Comparison of ENCODE assay signal across 7 mouse cellular contexts in the genomic region with DNA sequence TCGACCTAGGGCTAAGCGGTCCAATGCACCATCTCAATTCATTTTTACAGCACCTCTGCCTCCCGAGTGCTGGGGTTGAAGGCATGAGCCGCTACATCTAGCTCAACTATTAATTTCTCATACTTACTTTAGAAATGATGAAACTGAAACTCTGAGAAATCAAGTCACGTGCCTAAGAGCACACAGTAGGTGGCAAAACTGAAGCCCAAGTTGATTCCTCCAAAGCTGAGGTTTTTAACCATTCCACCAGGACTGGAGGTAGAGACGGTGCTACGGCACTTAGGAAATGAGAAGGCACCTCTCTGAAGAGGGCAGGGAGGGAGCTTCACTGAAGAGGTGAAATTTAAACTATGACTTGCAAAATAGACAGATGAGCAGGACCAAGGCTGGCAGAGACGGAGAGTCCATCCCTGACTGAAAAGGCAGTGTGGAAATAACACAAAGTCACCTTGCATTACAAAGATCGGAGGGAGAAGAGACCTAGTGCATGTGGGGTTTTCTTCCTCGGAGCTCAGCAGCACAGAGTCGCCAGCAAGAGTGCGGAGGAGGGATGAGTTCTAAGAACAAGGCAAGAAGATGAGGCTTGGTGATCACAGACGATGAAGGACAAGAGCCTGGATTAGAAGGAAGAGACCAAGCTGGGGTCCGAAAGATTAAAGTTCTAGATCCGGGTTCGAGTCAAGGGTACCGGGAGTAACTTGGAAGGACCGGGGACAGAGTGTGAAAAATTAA. TPM values are rescaled to one million over a fixed set of nuclear protein-coding genes. Genes with fewer than 3 reads are reported as not detected.
DNase-seq lines count a peak whose midpoint lies in the region; ATAC-seq lines count a peak whose summit lies in the region.

No protein-coding gene starts in this region.

- peak overlapping the region; percentile 79 for H3K4me3 ChIP-seq in neural tube, embryonic 11.5 days (ENCODE audit: low read depth, low read length)
- H3K4me3 ChIP-seq in embryonic facial prominence, embryonic 10.5 days = peak overlapping the region; percentile 80
- H3K4me3 ChIP-seq in hindbrain, embryonic 10.5 days = peak overlapping the region; percentile 83

- 48% methylated on average over 18 of the region's 18 CpGs for WGBS in neural tube, embryonic 11.5 days
- WGBS in embryonic facial prominence, embryonic 10.5 days = 49% methylated on average over 18 of the region's 18 CpGs
- 49% methylated on average over 18 of the region's 18 CpGs for WGBS in hindbrain, embryonic 10.5 days

- peaks cover 5% of the 10 kb centered on the region; the same call in 1 of the 2 replicates for H3K4me1 ChIP-seq in neural tube, embryonic 11.5 days (ENCODE audit: control insufficient read depth, insufficient read depth, low read length)
- peaks cover 12% of the 10 kb centered on the region for H3K4me1 ChIP-seq in embryonic facial prominence, embryonic 10.5 days
- H3K4me1 ChIP-seq in hindbrain, embryonic 10.5 days (replicated peaks) = peaks cover 28% of the 10 kb centered on the region

- H3K4me2 ChIP-seq in neural tube, embryonic 11.5 days (ENCODE audit: low read depth) = peak overlapping the region; percentile 65

- peak overlapping the region; percentile 75 for H3K9ac ChIP-seq in neural tube, embryonic 11.5 days (ENCODE audit: low read length)

- no peak for DNase-seq in neural tube, embryonic 11.5 days (ENCODE audit: low spot score)
- no peak for DNase-seq in neural tube, embryonic 10.5 days (ENCODE audit: extremely low spot score, low spot score)
- no peak for DNase-seq in embryonic facial prominence, embryonic 10.5 days (ENCODE audit: low spot score)
- no peak for DNase-seq in hindbrain, embryonic 10.5 days (ENCODE audit: low spot score)
- no peak for DNase-seq in spleen, postnatal 14 days (ENCODE audit: low spot score in 2 of 2)
- DNase-seq in ovary, postnatal 14 days (ENCODE audit: low spot score) = no peak

- H3K36me3 ChIP-seq in neural tube, embryonic 11.5 days (ENCODE audit: control insufficient read depth, insufficient read depth, low read length) = 0 out of 2 replicates have a peak, but pooled peaks cover 8% of the 10 kb centered on the region
- H3K36me3 ChIP-seq in embryonic facial prominence, embryonic 10.5 days (replicated peaks) = peaks cover 42% of the 10 kb centered on the region
- H3K36me3 ChIP-seq in hindbrain, embryonic 10.5 days = peaks cover 40% of the 10 kb centered on the region

- H3K27me3 ChIP-seq in neural tube, embryonic 11.5 days (ENCODE audit: control insufficient read depth, insufficient read depth, low read length) = no peaks in the 10 kb centered on the region
- no peaks in the 10 kb centered on the region for H3K27me3 ChIP-seq in embryonic facial prominence, embryonic 10.5 days (replicated peaks; ENCODE audit: low read depth, poor library complexity, severe bottlenecking)
- no peaks in the 10 kb centered on the region for H3K27me3 ChIP-seq in hindbrain, embryonic 10.5 days (ENCODE audit: insufficient read depth, poor library complexity, severe bottlenecking)

- no peak for ATAC-seq in neural tube, embryonic 11.5 days (ENCODE audit: insufficient read depth, low FRiP score, low TSS enrichment)
- ATAC-seq in megakaryocyte, adult 5-6 weeks (ENCODE audit: poor library complexity, severe bottlenecking) = 0 out of 2 replicates have a peak, but pooled peaks have one; percentile 5

- H3K9me3 ChIP-seq in neural tube, embryonic 11.5 days (ENCODE audit: control insufficient read depth, low read length) = no peaks in the 10 kb centered on the region
- no peaks in the 10 kb centered on the region for H3K9me3 ChIP-seq in embryonic facial prominence, embryonic 10.5 days
- no peaks in the 10 kb centered on the region for H3K9me3 ChIP-seq in hindbrain, embryonic 10.5 days

- H3K27ac ChIP-seq in neural tube, embryonic 11.5 days (ENCODE audit: low read depth, low read length) = no peak overlapping the region
- peak overlapping the region; percentile 89 for H3K27ac ChIP-seq in embryonic facial prominence, embryonic 10.5 days (replicated peaks)
- peak overlapping the region; percentile 93 for H3K27ac ChIP-seq in hindbrain, embryonic 10.5 days

RNA-seq across cellular contexts. Expression of gene Zfp691, which starts 0.9 kb away (rescaled TPM):
- 9.7 and 11.4 TPM in 2 replicates for polyA plus RNA-seq in neural tube, embryonic 11.5 days (2014; fragmentation: Nextera tagmentation; extraction: Ambion mirVana)
- polyA plus RNA-seq in embryonic facial prominence, embryonic 10.5 days (2016; fragmentation: Nextera tagmentation; extraction: Ambion mirVana) = 11.4 and 13.9 TPM in 2 replicates
- polyA plus RNA-seq in hindbrain, embryonic 10.5 days (2016; fragmentation: Nextera tagmentation; extraction: Ambion mirVana) = 10.0 and 11.0 TPM in 2 replicates
- total RNA-seq in megakaryocyte, adult 5-6 weeks (2015) = 7.0 and 10.2 TPM in 2 replicates
- 1.9 and 4.5 TPM in 2 replicates for total RNA-seq in megakaryocyte, adult 5-6 weeks (2017)

RNA-seq across cellular contexts. Expression of gene Ermap, which starts 16.7 kb away (rescaled TPM):
- polyA plus RNA-seq in neural tube, embryonic 11.5 days (2014; fragmentation: Nextera tagmentation; extraction: Ambion mirVana) = 6.4 and 8.2 TPM in 2 replicates
- 7.2 and 7.4 TPM in 2 replicates for polyA plus RNA-seq in embryonic facial prominence, embryonic 10.5 days (2016; fragmentation: Nextera tagmentation; extraction: Ambion mirVana)
- polyA plus RNA-seq in hindbrain, embryonic 10.5 days (2016; fragmentation: Nextera tagmentation; extraction: Ambion mirVana) = 7.0 and 12.1 TPM in 2 replicates
- 4.4 and 10.0 TPM in 2 replicates for total RNA-seq in megakaryocyte, adult 5-6 weeks (2015)
- 3.7 and 8.2 TPM in 2 replicates for total RNA-seq in megakaryocyte, adult 5-6 weeks (2017)

RNA-seq across cellular contexts. Expression of gene Svbp, which starts 22.0 kb away (rescaled TPM):
- polyA plus RNA-seq in neural tube, embryonic 11.5 days (2014; fragmentation: Nextera tagmentation; extraction: Ambion mirVana) = 172 and 179 TPM in 2 replicates
- polyA plus RNA-seq in embryonic facial prominence, embryonic 10.5 days (2016; fragmentation: Nextera tagmentation; extraction: Ambion mirVana) = 132 and 139 TPM in 2 replicates
- 149 and 182 TPM in 2 replicates for polyA plus RNA-seq in hindbrain, embryonic 10.5 days (2016; fragmentation: Nextera tagmentation; extraction: Ambion mirVana)
- 20.6 and 28.6 TPM in 2 replicates for total RNA-seq in megakaryocyte, adult 5-6 weeks (2015)
- total RNA-seq in megakaryocyte, adult 5-6 weeks (2017) = 19.7 and 42.9 TPM in 2 replicates

RNA-seq across cellular contexts. Expression of gene Tmem269, which starts 44.9 kb away (rescaled TPM):
- not detected in 2 replicates for polyA plus RNA-seq in neural tube, embryonic 11.5 days (2014; fragmentation: Nextera tagmentation; extraction: Ambion mirVana)
- polyA plus RNA-seq in embryonic facial prominence, embryonic 10.5 days (2016; fragmentation: Nextera tagmentation; extraction: Ambion mirVana) = 0.25 TPM in 1 of 2 replicates, not detected in the other
- polyA plus RNA-seq in hindbrain, embryonic 10.5 days (2016; fragmentation: Nextera tagmentation; extraction: Ambion mirVana) = 0.25 TPM in 1 of 2 replicates, not detected in the other
- not detected in 2 replicates for total RNA-seq in megakaryocyte, adult 5-6 weeks (2015)
- total RNA-seq in megakaryocyte, adult 5-6 weeks (2017) = not detected in 2 replicates

RNA-seq across cellular contexts. Expression of gene AU022252, which starts 59.4 kb away (rescaled TPM):
- 40.5 and 44.1 TPM in 2 replicates for polyA plus RNA-seq in neural tube, embryonic 11.5 days (2014; fragmentation: Nextera tagmentation; extraction: Ambion mirVana)
- polyA plus RNA-seq in embryonic facial prominence, embryonic 10.5 days (2016; fragmentation: Nextera tagmentation; extraction: Ambion mirVana) = 40.1 and 40.2 TPM in 2 replicates
- polyA plus RNA-seq in hindbrain, embryonic 10.5 days (2016; fragmentation: Nextera tagmentation; extraction: Ambion mirVana) = 42.0 and 43.5 TPM in 2 replicates
- total RNA-seq in megakaryocyte, adult 5-6 weeks (2015) = 2.1 and 4.5 TPM in 2 replicates
- total RNA-seq in megakaryocyte, adult 5-6 weeks (2017) = 2.9 and 6.6 TPM in 2 replicates
